Mouse (Mus musculus) spleen, adult 2 months (tissue): Measurements from ENCODE around the gene Cacna1i. TPM values are rescaled to one million over a fixed set of nuclear protein-coding genes. Genes with fewer than 3 reads are reported as not detected.
A peak's percentile ranks its signal among the peaks of the same experiment; 100 is the strongest.

Experiments
- DNase-seq, 2 experiments: peaks; one replicate each; pipeline versions ENCODE4 v3.0.0 to v3.0.0-alpha.2; 2012 to 2021; ENCODE audit warnings: low spot score in 2 of 2, low read depth in 1 of 2
- H3K27ac ChIP-seq: fragments of 200-500 bp; 2 replicates; pipeline ENCODE4 v1.5.1; 2012; ENCODE audit warnings: low read length, inconsistent platforms; ENCODE audit not compliant: insufficient read depth
- H3K27me3 ChIP-seq: fragments of 200-500 bp; 2 replicates; pipeline ENCODE4 v1.6.1; 2012; ENCODE audit warnings: mild to moderate bottlenecking, moderate library complexity, low read length, inconsistent platforms; ENCODE audit not compliant: control insufficient read depth, insufficient read depth
- H3K36me3 ChIP-seq: fragments of 200-500 bp; 2 replicates; pipeline ENCODE4 v1.6.1; 2012; ENCODE audit warnings: mild to moderate bottlenecking, low read length, inconsistent platforms; ENCODE audit not compliant: control insufficient read depth, insufficient read depth
- H3K4me1 ChIP-seq: fragments of 200-500 bp; 2 replicates; pipeline ENCODE4 v1.6.1; 2011; ENCODE audit warnings: inconsistent platforms; ENCODE audit not compliant: control insufficient read depth, insufficient read depth, insufficient read length
- H3K4me3 ChIP-seq: fragments of 200-500 bp; 2 replicates; pipeline ENCODE4 v1.5.1; 2011; ENCODE audit warnings: mild to moderate bottlenecking, inconsistent platforms; ENCODE audit not compliant: insufficient read depth, insufficient read length; ENCODE audit errors: extremely low read depth
- CTCF ChIP-seq: fragments of 200-500 bp; IDR thresholded peaks from 2 replicates; pipeline ENCODE4 v1.5.1; 2011; ENCODE audit warnings: mild to moderate bottlenecking, inconsistent platforms; ENCODE audit not compliant: insufficient read depth, insufficient read length, insufficient replicate concordance; ENCODE audit errors: extremely low read depth
- POLR2A ChIP-seq: fragments of 200-500 bp; IDR thresholded peaks from 2 replicates; pipeline ENCODE4 v1.6.1; 2011; ENCODE audit warnings: low read depth, low read length, inconsistent platforms
- WGBS: fragments of 180-500 bp; shearing (Covaris S2); methylation state at CpG from one replicate; pipeline ENCODE4 v1.1.7; 2018; 5-methylcytosine and 5-hydroxymethylcytosine counted together
- polyA plus RNA-seq: library from polyadenylated mRNA; depleted of rRNA; stranded (reverse); fragments of >200 nt; gene quantifications from 2 replicates; pipeline ENCODE4 v1.2.3, GENCODE M21; 2012

The Cacna1i gene
- polyA plus RNA-seq, 1 experiment, result 18.9 TPM

DNA sequence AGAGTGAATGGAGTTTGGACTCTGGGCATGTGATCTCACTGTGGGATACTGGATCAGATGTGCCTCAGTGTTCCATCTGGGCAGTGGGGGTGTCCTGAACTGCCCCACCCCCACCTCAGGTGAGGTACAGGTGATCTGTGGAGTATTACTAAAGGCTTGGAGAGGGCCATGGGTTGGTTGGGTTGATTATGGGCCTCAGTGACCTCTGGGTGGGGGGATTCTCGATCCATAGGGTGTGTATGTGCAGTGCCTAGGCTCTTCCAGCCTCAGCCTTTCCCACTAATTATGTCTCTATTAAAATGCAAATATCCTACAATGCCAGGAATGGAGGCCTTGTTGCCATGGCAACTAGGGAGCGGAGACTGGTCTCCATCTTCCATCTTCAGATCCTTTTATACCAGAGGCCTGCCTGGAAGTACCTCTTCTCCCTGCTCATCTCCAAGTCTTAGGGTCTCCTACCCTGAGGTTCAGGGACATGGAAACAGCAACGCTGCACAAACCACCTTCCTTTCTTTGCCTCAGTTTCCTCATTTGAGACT, 15.1 kb upstream of the Cacna1i start:
- Histone ChIP-seq H3K4me3 (no peak overlapping the region), H3K36me3 (no peaks in the 10 kb centered on the region), H3K27ac (no peak overlapping the region), H3K27me3 (0 out of 2 replicates have a peak, but pooled peaks cover 2% of the 10 kb centered on the region), H3K4me1 (no peaks in the 10 kb centered on the region)
- DNase-seq, result no peak
- TF ChIP-seq CTCF, result no peak
- no peak for TF ChIP-seq POLR2A
- WGBS, result 79% methylated on average over 3 of the region's 3 CpGs

DNA sequence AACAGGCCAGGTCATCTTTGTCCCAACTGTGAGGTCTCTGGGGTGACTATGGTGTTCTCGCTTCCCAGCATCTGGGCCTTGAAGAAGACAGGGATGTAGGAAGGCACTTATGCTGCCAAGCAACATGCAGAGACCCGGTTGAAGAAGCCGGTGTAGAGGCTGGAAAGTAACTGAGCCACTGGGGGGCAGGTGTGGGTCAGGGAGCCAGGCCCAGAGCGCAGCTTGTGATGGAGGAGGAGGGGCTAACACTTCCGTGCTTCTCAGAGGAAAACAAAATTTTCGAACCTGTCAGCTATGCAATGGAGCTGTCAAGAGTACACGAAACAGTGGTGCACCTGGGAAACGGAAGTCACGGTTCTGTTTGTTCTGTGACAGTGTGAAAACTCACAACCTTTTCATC, 9.9 kb upstream of the Cacna1i start:
- 40% methylated on average over 9 of the region's 9 CpGs for WGBS
- no peak overlapping the region for H3K4me3 ChIP-seq
- no peak overlapping the region for H3K27ac ChIP-seq
- DNase-seq, result no peak
- H3K36me3 ChIP-seq, result no peaks in the 10 kb centered on the region
- TF ChIP-seq CTCF, result no peak
- TF ChIP-seq POLR2A, result no peak
- H3K27me3 ChIP-seq, result 0 out of 2 replicates have a peak, but pooled peaks cover 2% of the 10 kb centered on the region
- no peaks in the 10 kb centered on the region for H3K4me1 ChIP-seq

DNA sequence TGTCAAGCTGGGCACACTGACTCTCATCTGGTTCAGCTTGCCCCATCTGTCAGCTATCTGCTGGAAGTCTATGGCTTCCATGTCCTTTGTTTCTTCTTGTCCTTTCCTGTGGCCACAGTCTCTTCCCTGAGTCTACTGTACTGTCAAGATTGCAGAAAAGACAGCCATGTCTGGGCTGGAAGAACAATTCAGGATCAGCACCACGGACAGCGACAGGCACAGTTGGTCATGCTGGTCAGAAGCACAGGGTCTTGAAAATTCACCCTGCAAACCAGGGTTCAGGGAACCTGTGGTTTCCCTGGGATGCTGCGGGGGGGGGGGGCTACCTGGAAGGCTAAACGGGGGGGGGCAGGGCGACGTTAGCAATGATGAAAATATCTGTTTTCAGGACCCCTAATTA, 9.4 kb upstream of the Cacna1i start:
- TF ChIP-seq POLR2A, result no peak
- TF ChIP-seq CTCF, result no peak
- H3K36me3 ChIP-seq, result no peaks in the 10 kb centered on the region
- no peak overlapping the region for H3K27ac ChIP-seq
- DNase-seq, result no peak
- 1% methylated on average over 6 of the region's 6 CpGs for WGBS
- H3K4me1 ChIP-seq, result no peaks in the 10 kb centered on the region
- H3K27me3 ChIP-seq, result 0 out of 2 replicates have a peak, but pooled peaks cover 2% of the 10 kb centered on the region
- no peak overlapping the region for H3K4me3 ChIP-seq

DNA sequence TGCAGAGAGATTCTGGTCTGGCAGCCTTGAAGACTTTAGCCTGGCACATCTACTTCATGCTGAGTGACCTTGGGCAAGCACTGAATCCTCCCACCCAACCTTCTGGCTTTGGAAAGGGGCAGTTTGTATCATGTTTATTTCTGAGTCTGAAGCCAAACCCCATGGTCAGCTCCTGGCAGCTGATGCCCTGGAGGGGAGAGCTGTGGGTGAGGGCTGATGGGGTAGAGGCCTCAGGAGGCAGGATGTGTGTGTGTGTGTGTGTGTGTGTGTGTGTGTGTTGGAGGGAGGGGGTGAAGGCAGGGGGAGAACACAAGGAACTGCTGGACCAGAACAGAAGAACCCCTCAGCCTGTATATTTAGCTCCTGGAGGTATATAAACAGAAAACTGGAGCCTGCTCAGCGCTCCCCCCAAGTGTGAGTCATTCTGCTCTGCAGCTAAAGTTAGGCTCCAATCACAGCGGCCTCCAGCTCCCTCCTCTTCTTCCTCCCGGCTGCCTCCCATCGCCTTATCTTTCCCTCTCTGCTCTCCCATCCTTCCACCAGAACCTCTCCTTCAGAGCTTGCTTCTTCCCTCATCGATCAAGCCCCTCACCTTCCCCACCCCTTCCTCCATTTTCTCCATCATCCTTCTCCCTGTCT, 8.8 kb upstream of the Cacna1i start:
- TF ChIP-seq CTCF (no peak), POLR2A (no peak)
- H3K27me3 ChIP-seq, result 0 out of 2 replicates have a peak, but pooled peaks cover 2% of the 10 kb centered on the region

GRCm38 (mm10) chr15:80279053-80279452, 8.0 kb upstream of the Cacna1i start:
- no peak overlapping the region for H3K4me3 ChIP-seq
- no peaks in the 10 kb centered on the region for H3K36me3 ChIP-seq
- TF ChIP-seq POLR2A (no peak), CTCF (no peak)
- H3K27me3 ChIP-seq, result 0 out of 2 replicates have a peak, but pooled peaks cover 2% of the 10 kb centered on the region
- no peak for DNase-seq
- H3K4me1 ChIP-seq, result no peaks in the 10 kb centered on the region
- 84% methylated on average over 2 of the region's 2 CpGs for WGBS
- H3K27ac ChIP-seq, result no peak overlapping the region

More for the DNA sequence above, 8.8 kb upstream of the Cacna1i start:
- Histone ChIP-seq H3K4me1 (no peaks in the 10 kb centered on the region), H3K27ac (no peak overlapping the region), H3K36me3 (no peaks in the 10 kb centered on the region), H3K4me3 (no peak overlapping the region)
- 63% methylated on average over 5 of the region's 5 CpGs for WGBS
- no peak for DNase-seq

DNA sequence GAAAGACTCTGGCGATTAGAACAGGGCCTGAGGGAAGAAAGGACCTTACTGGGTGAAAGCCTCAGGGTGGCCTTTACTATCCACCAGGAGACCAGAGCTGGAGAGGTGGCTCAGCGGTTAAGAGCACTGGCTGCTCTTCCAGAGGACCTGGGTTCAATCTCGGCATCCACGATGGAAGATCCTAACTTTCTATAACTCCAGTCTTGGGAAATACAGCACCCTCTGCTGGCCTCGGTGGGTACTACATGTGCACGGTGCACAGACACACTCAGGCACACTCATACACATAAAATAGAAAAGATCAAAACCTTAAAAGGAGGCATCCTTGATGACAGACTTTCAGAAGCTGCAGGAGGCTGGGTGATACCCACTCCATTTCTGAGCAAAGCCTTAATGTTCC, 6.4 kb upstream of the Cacna1i start:
- Histone ChIP-seq H3K36me3 (no peaks in the 10 kb centered on the region), H3K27me3 (0 out of 2 replicates have a peak, but pooled peaks cover 2% of the 10 kb centered on the region), H3K27ac (no peak overlapping the region), H3K4me3 (no peak overlapping the region), H3K4me1 (no peaks in the 10 kb centered on the region)
- 19% methylated on average over 6 of the region's 6 CpGs for WGBS
- DNase-seq, result no peak
- TF ChIP-seq CTCF (peak; percentile 44; the same call in 1 of the 2 replicates), POLR2A (no peak)

GRCm38 (mm10) chr15:80288036-80288435, 998 bp downstream of the Cacna1i start:
- Histone ChIP-seq H3K4me1 (peaks cover 6% of the 10 kb centered on the region; the same call in 1 of the 2 replicates), H3K27me3 (peaks cover 25% of the 10 kb centered on the region), H3K36me3 (no peaks in the 10 kb centered on the region), H3K4me3 (no peak overlapping the region), H3K27ac (no peak overlapping the region)
- WGBS, result 22% methylated on average over 23 of the region's 23 CpGs
- TF ChIP-seq CTCF (no peak), POLR2A (no peak)
- no peak for DNase-seq
